Mouse (Mus musculus): ENCODE measurements around the gene Zfp62. TPM values are rescaled to one million over a fixed set of nuclear protein-coding genes. Genes with fewer than 3 reads are reported as not detected.

Zfp62 gene
- polyA plus RNA-seq, 1 experiment: 0.38 TPM

- peaks cover 28% of the 10 kb centered on the region for H3K4me1 ChIP-seq (ENCODE audit: control insufficient read depth, insufficient read depth, insufficient read length, low read length)
- TF ChIP-seq POLR2A (IDR thresholded peaks at IDR 0.05; ENCODE audit: low read depth, low read length): no peak
- TF ChIP-seq CTCF (IDR thresholded peaks at IDR 0.05; ENCODE audit: extremely low read depth, insufficient read length, insufficient replicate concordance, low read depth, low read length): no peak
- no peak overlapping the region for H3K27ac ChIP-seq (ENCODE audit: insufficient read depth, low read depth, low read length)
- H3K36me3 ChIP-seq (ENCODE audit: control insufficient read depth, insufficient read depth, low read length): peaks cover 30% of the 10 kb centered on the region
- no peak overlapping the region for H3K4me3 ChIP-seq (ENCODE audit: low read depth, low read length)
- 68% methylated on average over 6 of the region's 6 CpGs for WGBS
- no peaks in the 10 kb centered on the region for H3K27me3 ChIP-seq (ENCODE audit: control insufficient read depth, insufficient read depth, low read length)
These were observed 49.9 kb downstream of the Zfp62 start for GRCm38 (mm10) chr11:49253035-49253434.

GRCm38 (mm10) chr11:49259296-49259695 is 56.2 kb downstream of the Zfp62 start:
- H3K27ac ChIP-seq (ENCODE audit: insufficient read depth, low read depth, low read length): peak overlapping the region; percentile 43; the same call in 1 of the 2 replicates

GRCm38 (mm10) chr11:49259829-49260228 is 56.7 kb downstream of the Zfp62 start:
- 7% methylated on average over 1 of the region's 1 CpGs for WGBS
- Histone ChIP-seq H3K36me3 (ENCODE audit: control insufficient read depth, insufficient read depth, low read length) (peaks cover 38% of the 10 kb centered on the region), H3K27ac (ENCODE audit: insufficient read depth, low read depth, low read length) (peak overlapping the region; percentile 43; the same call in 1 of the 2 replicates), H3K4me3 (ENCODE audit: low read depth, low read length) (no peak overlapping the region), H3K27me3 (ENCODE audit: control insufficient read depth, insufficient read depth, low read length) (no peaks in the 10 kb centered on the region), H3K4me1 (ENCODE audit: control insufficient read depth, insufficient read depth, insufficient read length, low read length) (peaks cover 36% of the 10 kb centered on the region)
- TF ChIP-seq CTCF (IDR thresholded peaks at IDR 0.05; ENCODE audit: extremely low read depth, insufficient read length, insufficient replicate concordance, low read depth, low read length) (no peak), POLR2A (IDR thresholded peaks at IDR 0.05; ENCODE audit: low read depth, low read length) (no peak)

More at GRCm38 (mm10) chr11:49259296-49259695, 56.2 kb downstream of the Zfp62 start:
- 31% methylated on average over 2 of the region's 2 CpGs for WGBS
- H3K4me1 ChIP-seq (ENCODE audit: control insufficient read depth, insufficient read depth, insufficient read length, low read length): peaks cover 33% of the 10 kb centered on the region
- no peak overlapping the region for H3K4me3 ChIP-seq (ENCODE audit: low read depth, low read length)
- TF ChIP-seq CTCF (IDR thresholded peaks at IDR 0.05; ENCODE audit: extremely low read depth, insufficient read length, insufficient replicate concordance, low read depth, low read length): no peak
- peaks cover 40% of the 10 kb centered on the region for H3K36me3 ChIP-seq (ENCODE audit: control insufficient read depth, insufficient read depth, low read length)
- H3K27me3 ChIP-seq (ENCODE audit: control insufficient read depth, insufficient read depth, low read length): no peaks in the 10 kb centered on the region

DNA sequence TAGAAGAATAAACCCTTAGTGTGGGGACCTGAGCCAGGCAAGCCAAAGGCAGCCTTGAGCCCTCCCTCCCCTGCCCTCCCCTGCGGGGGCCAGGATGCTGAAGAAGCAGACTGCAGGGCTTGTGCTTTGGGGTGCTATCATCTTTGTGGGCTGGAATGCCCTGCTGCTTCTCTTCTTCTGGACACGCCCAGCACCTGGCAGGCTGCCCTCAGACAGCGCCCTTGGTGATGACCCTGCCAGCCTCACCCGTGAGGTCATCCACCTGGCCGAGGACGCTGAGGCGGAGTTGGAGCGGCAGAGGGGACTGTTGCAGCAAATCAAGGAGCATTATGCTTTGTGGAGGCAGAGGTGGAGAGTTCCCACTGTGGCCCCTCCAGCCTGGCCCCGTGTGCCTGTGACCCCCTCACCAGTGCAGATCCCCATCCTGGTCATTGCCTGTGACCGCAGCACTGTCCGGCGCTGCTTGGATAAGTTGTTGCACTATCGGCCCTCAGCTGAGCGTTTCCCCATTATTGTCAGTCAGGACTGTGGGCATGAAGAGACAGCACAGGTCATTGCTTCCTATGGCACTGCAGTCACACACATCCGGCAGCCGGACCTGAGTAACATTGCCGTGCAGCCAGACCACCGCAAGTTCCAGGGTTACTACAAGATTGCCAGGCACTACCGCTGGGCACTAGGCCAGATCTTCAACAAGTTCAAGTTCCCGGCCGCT is 57.7 kb downstream of the Zfp62 start:
- 65% methylated on average over 21 of the region's 21 CpGs for WGBS
- H3K4me3 ChIP-seq (ENCODE audit: low read depth, low read length): no peak overlapping the region

DNA sequence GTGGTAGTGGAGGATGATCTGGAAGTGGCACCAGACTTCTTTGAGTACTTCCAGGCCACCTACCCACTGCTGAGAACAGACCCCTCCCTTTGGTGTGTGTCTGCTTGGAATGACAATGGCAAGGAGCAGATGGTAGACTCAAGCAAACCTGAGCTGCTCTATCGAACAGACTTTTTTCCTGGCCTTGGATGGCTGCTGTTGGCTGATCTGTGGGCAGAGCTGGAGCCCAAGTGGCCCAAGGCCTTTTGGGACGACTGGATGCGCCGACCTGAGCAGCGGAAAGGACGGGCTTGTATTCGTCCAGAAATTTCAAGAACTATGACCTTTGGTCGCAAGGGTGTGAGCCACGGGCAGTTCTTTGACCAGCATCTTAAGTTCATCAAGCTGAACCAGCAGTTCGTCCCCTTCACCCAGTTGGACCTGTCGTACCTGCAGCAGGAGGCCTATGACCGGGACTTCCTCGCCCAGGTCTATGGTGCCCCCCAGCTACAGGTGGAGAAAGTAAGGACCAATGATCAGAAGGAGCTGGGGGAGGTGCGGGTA is 58.3 kb downstream of the Zfp62 start:
- Histone ChIP-seq H3K4me1 (ENCODE audit: control insufficient read depth, insufficient read depth, insufficient read length, low read length) (peaks cover 36% of the 10 kb centered on the region), H3K4me3 (ENCODE audit: low read depth, low read length) (no peak overlapping the region), H3K27me3 (ENCODE audit: control insufficient read depth, insufficient read depth, low read length) (no peaks in the 10 kb centered on the region), H3K27ac (ENCODE audit: insufficient read depth, low read depth, low read length) (peak overlapping the region; percentile 25), H3K36me3 (ENCODE audit: control insufficient read depth, insufficient read depth, low read length) (peaks cover 36% of the 10 kb centered on the region)
- TF ChIP-seq POLR2A (IDR thresholded peaks at IDR 0.05; ENCODE audit: low read depth, low read length): no peak
- no peak for TF ChIP-seq CTCF (IDR thresholded peaks at IDR 0.05; ENCODE audit: extremely low read depth, insufficient read length, insufficient replicate concordance, low read depth, low read length)
- WGBS: 58% methylated on average over 14 of the region's 14 CpGs

More for the DNA sequence above, 57.7 kb downstream of the Zfp62 start:
- Histone ChIP-seq H3K36me3 (ENCODE audit: control insufficient read depth, insufficient read depth, low read length) (peaks cover 35% of the 10 kb centered on the region), H3K27me3 (ENCODE audit: control insufficient read depth, insufficient read depth, low read length) (no peaks in the 10 kb centered on the region), H3K27ac (ENCODE audit: insufficient read depth, low read depth, low read length) (peak overlapping the region; percentile 8; the same call in 1 of the 2 replicates), H3K4me1 (ENCODE audit: control insufficient read depth, insufficient read depth, insufficient read length, low read length) (peaks cover 36% of the 10 kb centered on the region)
- TF ChIP-seq CTCF (IDR thresholded peaks at IDR 0.05; ENCODE audit: extremely low read depth, insufficient read length, insufficient replicate concordance, low read depth, low read length) (no peak), POLR2A (IDR thresholded peaks at IDR 0.05; ENCODE audit: low read depth, low read length) (no peak)

GRCm38 (mm10) chr11:49262286-49262685 is 59.2 kb downstream of the Zfp62 start:
- Histone ChIP-seq H3K4me1 (ENCODE audit: control insufficient read depth, insufficient read depth, insufficient read length, low read length) (peaks cover 33% of the 10 kb centered on the region), H3K4me3 (ENCODE audit: low read depth, low read length) (no peak overlapping the region), H3K27ac (ENCODE audit: insufficient read depth, low read depth, low read length) (peak overlapping the region; percentile 25; the same call in 1 of the 2 replicates), H3K36me3 (ENCODE audit: control insufficient read depth, insufficient read depth, low read length) (peaks cover 37% of the 10 kb centered on the region), H3K27me3 (ENCODE audit: control insufficient read depth, insufficient read depth, low read length) (no peaks in the 10 kb centered on the region)
- TF ChIP-seq POLR2A (IDR thresholded peaks at IDR 0.05; ENCODE audit: low read depth, low read length): no peak
- no peak for TF ChIP-seq CTCF (IDR thresholded peaks at IDR 0.05; ENCODE audit: extremely low read depth, insufficient read length, insufficient replicate concordance, low read depth, low read length)
- 75% methylated on average over 5 of the region's 5 CpGs for WGBS

- H3K4me1 ChIP-seq (ENCODE audit: control insufficient read depth, insufficient read depth, insufficient read length, low read length): peaks cover 33% of the 10 kb centered on the region
- no peak overlapping the region for H3K4me3 ChIP-seq (ENCODE audit: low read depth, low read length)
- no peaks in the 10 kb centered on the region for H3K27me3 ChIP-seq (ENCODE audit: control insufficient read depth, insufficient read depth, low read length)
- H3K27ac ChIP-seq (ENCODE audit: insufficient read depth, low read depth, low read length): no peak overlapping the region
- peaks cover 35% of the 10 kb centered on the region for H3K36me3 ChIP-seq (ENCODE audit: control insufficient read depth, insufficient read depth, low read length)
- WGBS: 90% methylated on average over 6 of the region's 6 CpGs
- TF ChIP-seq CTCF (IDR thresholded peaks at IDR 0.05; ENCODE audit: extremely low read depth, insufficient read length, insufficient replicate concordance, low read depth, low read length) (no peak), POLR2A (IDR thresholded peaks at IDR 0.05; ENCODE audit: low read depth, low read length) (no peak)
These were observed 60.1 kb downstream of the Zfp62 start for GRCm38 (mm10) chr11:49263149-49263548.

All from small intestine, adult 2 months (tissue).